Mouse (Mus musculus): ENCODE data around the gene Tgfb1. TPM values are rescaled to one million over a fixed set of nuclear protein-coding genes. Genes with fewer than 3 reads are reported as not detected.

Gene Tgfb1
- polyA plus RNA-seq, 1 experiment, result 4.9 TPM

- H3K27me3 ChIP-seq (ENCODE audit: control insufficient read depth, insufficient read depth, low read length), result no peaks in the 10 kb centered on the region
- H3K27ac ChIP-seq (ENCODE audit: insufficient read depth, low read length), result peak overlapping the region; percentile 76
- H3K4me1 ChIP-seq (ENCODE audit: control insufficient read depth, insufficient read depth, low read length), result no peaks in the 10 kb centered on the region; the same call in 1 of the 2 replicates
- TF ChIP-seq CTCF (IDR thresholded peaks at IDR 0.05; ENCODE audit: borderline replicate concordance, insufficient read depth, low read depth, low read length), result no peak
- no peak for TF ChIP-seq POLR2A (IDR thresholded peaks at IDR 0.05; ENCODE audit: borderline replicate concordance, insufficient read depth, low read length)
- WGBS, result 2% methylated on average over 46 of the region's 46 CpGs
- H3K4me3 ChIP-seq (replicated peaks; ENCODE audit: insufficient read depth, low read depth, low read length), result peak overlapping the region; percentile 68
- no peak for DNase-seq
Observed at GRCm38 (mm10) chr7:25753643-25754438, 67.0 kb downstream of the Tgfb1 start.

- peak overlapping the region; percentile 68 for H3K4me3 ChIP-seq (replicated peaks; ENCODE audit: insufficient read depth, low read depth, low read length)
- H3K27me3 ChIP-seq (ENCODE audit: control insufficient read depth, insufficient read depth, low read length), result no peaks in the 10 kb centered on the region
- H3K27ac ChIP-seq (ENCODE audit: insufficient read depth, low read length), result peak overlapping the region; percentile 76
- no peak for TF ChIP-seq CTCF (IDR thresholded peaks at IDR 0.05; ENCODE audit: borderline replicate concordance, insufficient read depth, low read depth, low read length)
- no peaks in the 10 kb centered on the region; the same call in 1 of the 2 replicates for H3K4me1 ChIP-seq (ENCODE audit: control insufficient read depth, insufficient read depth, low read length)
- no peak for DNase-seq
- under 1% methylated on average over 30 of the region's 30 CpGs for WGBS
Observed at GRCm38 (mm10) chr7:25754439-25754737, 67.6 kb downstream of the Tgfb1 start.

Other genes starting within 250 kb of the Tgfb1 start
- 3.5 and 4.1 TPM in 2 replicates for gene Ceacam1, start 209.4 kb upstream of the Tgfb1 start, polyA plus RNA-seq (2012; rRNA removed)
- gene Ceacam2, start 147.1 kb upstream of the Tgfb1 start, polyA plus RNA-seq (2012; rRNA removed), result 0.38 and 0.57 TPM in 2 replicates
- 0.11 and 0.13 TPM in 2 replicates for gene Erich4, start 71.1 kb upstream of the Tgfb1 start, polyA plus RNA-seq (2012; rRNA removed)
- 109 and 113 TPM in 2 replicates for gene Dmac2, start 67.6 kb upstream of the Tgfb1 start, polyA plus RNA-seq (2012; rRNA removed)
- 0.52 and 1.0 TPM in 2 replicates for gene B3gnt8, start 60.3 kb upstream of the Tgfb1 start, polyA plus RNA-seq (2012; rRNA removed)
- gene Bckdha, start 28.0 kb upstream of the Tgfb1 start, polyA plus RNA-seq (2012; rRNA removed), result 87.3 and 94.0 TPM in 2 replicates
- 42.3 and 42.8 TPM in 2 replicates for gene Exosc5, start 27.8 kb upstream of the Tgfb1 start, polyA plus RNA-seq (2012; rRNA removed)
- 27.2 and 27.4 TPM in 2 replicates for gene Tmem91, start 11.8 kb upstream of the Tgfb1 start, polyA plus RNA-seq (2012; rRNA removed)
- gene B9d2, start 6.2 kb upstream of the Tgfb1 start, polyA plus RNA-seq (2012; rRNA removed), result 36.9 and 37.3 TPM in 2 replicates
- gene Ccdc97, start 32.1 kb downstream of the Tgfb1 start, polyA plus RNA-seq (2012; rRNA removed), result 59.3 and 62.7 TPM in 2 replicates
- 48.7 and 49.0 TPM in 2 replicates for gene Hnrnpul1, start 67.8 kb downstream of the Tgfb1 start, polyA plus RNA-seq (2012; rRNA removed)
- gene Axl, start 101.7 kb downstream of the Tgfb1 start, polyA plus RNA-seq (2012; rRNA removed), result 23.6 and 27.1 TPM in 2 replicates
- 7.6 and 10.1 TPM in 2 replicates for gene Cyp2s1, start 129.9 kb downstream of the Tgfb1 start, polyA plus RNA-seq (2012; rRNA removed)
- gene Cyp2b10, start 210.6 kb downstream of the Tgfb1 start, polyA plus RNA-seq (2012; rRNA removed), result not detected in 2 replicates